Mouse (Mus musculus): ENCODE measurements around the gene Nme2.

GRCm38 (mm10) chr11:93956159-93956558 lies at the start of gene Nme2:
- TF ChIP-seq POLR2A (IDR thresholded peaks at IDR 0.05; ENCODE audit: borderline replicate concordance, extremely low read depth, insufficient read depth, insufficient read length, poor library complexity, severe bottlenecking) (no peak), CTCF (IDR thresholded peaks at IDR 0.05; ENCODE audit: borderline replicate concordance, extremely low read depth, insufficient read depth, insufficient read length) (no peak)

All from brain, embryonic 14.5 days (tissue).